Mouse (Mus musculus): ENCODE results near the gene Melk.

Melk gene

DNA sequence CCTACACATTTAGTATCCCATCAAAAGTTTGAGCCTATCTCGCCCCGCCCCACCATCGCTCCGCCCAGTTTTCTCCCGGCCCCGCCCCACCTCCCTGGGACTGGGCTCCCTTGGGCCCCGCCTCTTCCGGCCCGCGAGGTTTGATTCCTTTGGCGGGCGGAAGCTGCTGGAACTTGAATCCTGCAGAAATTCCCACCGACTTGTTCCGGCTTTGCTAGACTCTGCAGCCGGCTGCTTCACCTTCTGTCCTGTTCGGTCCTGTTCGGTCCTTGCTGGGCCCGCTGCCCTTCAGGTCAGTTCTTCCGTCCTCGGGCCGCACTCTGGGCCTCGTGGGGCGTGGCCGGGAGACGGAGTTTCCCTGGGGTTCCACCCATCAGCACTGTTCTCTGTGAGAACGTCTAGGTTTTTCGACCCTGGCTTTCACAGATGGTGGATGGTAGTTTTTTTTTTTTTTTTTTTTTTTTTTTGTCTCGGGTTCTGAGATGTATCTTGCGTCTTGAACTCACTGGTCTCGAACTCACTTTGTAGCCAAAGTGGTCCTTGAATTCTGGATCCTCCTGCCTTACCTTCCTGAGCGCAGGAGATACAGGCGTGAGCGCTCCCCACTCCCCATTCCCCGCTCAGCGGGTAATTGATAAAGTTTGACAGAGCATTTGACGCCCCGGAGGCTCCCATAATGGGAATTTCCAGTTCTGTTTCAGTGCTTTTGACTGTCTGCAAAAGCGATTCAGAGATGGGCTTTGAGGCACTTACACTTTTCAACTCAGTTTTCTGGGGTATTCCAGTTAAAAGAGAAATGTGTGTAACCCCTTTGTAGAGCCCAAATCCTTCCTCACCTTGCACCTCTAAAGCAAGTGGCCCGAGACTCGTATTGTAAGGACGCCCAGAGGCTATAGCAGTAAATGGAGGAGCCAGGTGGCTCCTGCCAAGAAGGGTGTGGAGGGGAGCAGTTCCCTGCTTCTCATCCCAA lies at the start of gene Melk:
TSS of gene Melk (plus strand) at position 96 of the 970 bp plus-strand sequence.
- peak; percentile 76 for DNase-seq

DNA sequence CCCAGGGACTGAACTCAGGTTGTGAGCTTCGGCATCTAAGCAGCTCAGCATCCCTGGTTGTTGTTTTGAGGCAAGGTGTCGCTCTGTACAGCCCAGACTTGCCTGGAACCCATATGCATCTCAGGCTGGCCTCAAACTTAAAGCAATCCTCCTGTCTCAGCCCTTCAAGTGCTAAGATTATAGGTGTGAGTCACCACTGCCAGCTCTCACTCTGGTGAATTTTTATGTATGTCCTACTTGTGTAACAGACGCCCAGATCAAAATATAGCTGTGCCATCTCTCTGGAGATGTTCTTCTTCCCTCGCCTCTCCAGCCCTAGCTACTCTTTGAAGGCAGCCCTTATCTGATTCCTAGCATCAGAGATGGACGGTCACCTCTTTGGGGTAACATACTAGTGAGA lies 49.2 kb upstream of the Melk start:
- DNase-seq, result no peak

DNA sequence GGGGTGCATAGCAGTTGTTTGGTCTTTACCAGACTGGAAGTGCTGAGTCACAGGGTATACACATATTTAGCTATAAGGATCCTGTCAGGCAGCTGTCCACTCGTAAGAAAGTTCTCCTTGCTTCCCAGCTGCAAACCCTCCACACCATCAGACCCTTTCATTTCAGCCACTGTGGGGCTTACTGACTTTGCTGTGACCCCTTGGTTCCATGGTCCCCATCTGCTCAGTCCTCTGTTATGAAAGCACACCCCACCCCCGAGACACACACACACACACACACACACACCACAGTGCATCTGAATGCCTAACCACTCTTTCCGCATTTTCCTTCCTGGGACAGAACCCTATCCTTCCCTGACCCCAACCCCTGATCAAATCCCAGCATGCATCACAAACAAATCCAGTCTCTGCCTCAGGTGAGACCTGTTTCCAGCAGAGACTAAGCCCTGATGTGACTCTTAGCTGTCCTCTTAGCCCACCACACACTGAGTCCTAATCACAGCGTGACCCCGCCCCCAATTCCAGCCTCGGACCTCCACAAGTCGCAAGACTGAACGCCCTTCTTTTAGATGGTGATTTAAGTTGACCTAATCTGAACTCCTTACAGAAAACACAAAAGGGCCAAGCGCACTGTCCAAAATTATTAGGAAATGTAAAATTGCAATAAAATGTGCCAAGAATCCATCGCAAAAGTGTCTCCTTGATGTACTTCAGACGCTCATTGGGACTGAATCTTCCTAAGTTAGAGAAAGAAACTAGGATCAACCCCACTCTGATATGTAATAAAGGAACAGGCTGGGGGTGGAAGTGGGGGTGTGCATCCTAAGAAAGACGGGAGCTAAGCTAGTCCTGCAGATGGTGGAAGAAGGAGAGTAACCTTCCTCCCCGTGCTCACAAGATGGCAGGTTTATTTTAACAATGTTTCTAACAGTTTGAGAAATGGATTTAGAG lies 48.4 kb upstream of the Melk start:
- no peak for DNase-seq

DNA sequence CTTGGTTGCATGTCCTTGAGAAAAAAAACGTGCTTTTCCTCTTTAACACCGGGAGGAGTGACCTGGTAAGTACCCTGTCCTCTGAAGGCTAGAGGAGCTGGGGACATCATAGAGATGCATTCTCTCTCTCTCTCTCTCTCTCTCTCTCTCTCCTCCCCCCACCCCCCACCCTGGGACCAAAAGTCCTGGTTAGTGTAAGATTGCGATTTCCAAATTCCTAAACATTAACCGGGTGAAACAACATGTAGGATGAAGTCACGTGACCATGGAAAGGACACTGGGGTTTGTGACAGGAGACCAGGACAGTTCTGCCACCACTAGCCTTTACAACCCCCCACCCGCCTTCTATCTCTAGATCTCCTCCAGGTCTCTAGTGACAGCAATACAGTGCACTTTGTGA lies 47.5 kb upstream of the Melk start:
- no peak for DNase-seq

DNA sequence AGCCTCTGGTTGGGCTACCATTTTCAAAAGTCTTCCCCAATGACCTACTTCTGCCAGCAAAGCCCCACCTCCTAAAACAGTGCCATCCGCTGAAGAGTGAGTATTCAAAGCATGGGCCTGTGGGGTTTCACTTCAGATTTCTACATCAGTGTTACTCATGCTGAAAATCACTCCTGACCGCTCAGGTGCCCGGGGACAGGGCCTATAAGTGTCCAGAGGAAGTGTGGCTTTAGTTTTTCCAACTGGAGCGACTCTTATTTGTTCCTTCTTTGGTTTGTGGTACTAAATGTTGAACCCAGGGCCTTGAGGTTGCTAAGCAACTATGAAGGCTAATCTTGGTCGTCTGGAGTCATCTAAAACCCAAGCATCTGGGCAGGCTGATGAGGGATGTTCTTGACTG lies 46.1 kb upstream of the Melk start:
- DNase-seq, result no peak

DNA sequence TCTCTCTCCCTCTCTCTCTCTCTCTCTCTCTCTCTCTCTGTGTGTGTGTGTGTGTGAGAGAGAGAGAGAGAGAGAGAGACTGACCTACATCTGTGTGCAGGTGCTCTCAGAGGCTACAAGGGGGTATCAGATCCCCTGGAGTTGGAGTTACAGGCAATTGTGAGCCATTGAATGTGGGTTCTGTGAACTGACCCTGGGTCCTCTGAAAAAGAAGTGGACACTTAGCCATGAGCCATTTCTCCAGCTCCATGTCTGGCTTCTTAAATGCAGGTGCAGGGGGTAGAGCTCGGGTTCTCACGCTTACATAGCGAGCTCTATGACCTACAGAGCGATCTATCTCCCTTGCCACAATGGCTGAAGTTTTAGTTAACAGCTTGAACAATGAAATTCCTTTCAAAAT lies 41.5 kb upstream of the Melk start:
- DNase-seq, result no peak

DNA sequence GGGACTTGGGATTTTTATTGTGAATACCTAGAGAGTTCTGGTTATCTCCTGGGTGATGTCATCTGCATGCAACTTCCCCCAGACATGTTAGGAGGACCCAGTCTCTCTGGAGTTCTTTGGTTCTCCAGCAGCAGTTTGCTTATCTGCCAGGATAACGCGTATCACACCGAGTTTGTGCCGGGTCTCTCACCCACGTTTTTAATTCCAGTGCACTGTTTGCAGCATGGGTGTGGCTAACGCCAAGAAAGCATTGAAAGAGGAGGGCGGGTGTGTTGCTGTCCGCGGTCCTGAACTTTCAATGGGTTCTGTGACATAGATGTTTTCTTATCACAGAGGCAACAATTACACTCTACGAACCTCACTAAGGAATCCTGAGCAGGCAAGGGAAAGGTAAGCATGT lies 40.4 kb upstream of the Melk start:
- peak; percentile 29 for DNase-seq

DNA sequence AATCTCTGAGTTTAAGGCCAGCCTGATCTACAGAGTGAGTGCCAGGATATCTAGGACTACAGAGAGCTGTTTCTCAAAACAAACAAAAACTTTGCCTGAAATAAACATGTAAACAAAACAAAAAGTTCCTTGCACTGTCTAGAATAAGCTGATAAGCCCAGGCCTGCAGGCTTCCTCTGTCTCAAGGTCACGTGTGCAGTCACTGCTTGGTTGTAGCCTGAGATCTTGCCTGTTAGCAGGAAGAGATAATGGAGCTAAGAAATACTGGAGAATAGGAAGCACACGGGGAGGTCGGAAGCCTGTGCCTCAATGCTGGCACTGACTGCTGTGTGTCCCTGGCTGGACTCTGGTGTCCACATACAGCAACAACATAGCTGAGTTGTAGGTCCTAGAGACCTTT lies 35.2 kb upstream of the Melk start:
- no peak for DNase-seq

DNA sequence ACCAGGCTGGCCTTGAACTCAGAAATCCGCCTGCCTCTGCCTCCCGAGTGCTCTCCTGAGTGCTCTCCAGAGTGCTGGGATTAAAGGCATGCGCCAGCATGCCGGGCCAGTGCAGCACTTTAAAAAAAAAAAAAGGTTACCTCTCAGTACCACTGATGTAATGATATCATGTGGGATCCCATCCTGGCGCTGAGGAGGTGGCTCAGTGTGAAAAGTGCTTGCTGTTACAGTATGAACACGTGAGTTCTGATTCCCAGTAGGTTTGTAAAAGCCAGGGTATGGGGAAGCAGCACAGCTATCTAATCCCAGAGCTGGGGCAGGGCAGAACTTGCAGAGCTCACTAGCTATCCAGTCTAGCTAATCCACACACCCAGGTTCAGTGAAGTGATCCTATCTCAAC lies 33.2 kb upstream of the Melk start:
- DNase-seq, result no peak

DNA sequence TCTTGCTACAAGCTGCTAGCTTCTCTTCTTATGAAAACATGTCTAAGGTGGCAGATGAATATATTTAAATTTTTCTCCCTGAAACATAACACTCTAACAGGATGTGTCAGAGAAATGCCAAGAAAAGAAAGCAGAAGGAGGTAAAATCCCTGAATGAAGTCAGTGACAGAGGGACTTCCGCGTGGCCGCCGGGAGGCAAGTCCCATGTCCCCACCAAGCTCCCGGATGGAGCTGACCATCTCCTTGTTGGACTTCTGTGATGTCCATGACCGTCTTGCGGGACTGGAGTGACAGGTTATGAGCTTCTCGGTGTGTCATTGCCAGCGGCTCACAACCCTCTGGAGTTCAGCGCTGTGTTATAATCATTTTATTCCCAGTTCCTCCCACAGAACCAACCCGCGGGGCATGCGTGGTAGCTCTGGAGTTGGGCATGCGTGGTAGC lies 31.3 kb upstream of the Melk start:
- no peak for DNase-seq

DNA sequence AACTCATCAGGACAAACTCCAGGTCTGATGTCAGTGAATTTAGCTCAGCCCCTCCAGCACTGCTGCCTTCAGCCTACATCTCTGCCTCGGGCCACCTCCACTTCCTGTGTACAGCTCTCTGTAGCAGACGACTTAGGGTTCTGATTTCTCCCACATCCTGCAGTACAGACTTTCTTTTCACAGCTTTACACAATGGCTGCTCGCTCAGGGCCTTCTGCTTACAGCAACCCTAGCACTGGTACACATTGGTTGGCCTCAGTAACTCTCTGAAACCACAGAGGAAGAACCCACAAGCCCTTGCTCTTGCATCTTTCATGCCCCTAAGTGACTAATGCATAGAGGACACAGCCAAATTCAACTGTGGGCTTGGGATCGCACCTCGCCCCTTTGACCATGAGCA lies 29.5 kb upstream of the Melk start:
- DNase-seq, result no peak

DNA sequence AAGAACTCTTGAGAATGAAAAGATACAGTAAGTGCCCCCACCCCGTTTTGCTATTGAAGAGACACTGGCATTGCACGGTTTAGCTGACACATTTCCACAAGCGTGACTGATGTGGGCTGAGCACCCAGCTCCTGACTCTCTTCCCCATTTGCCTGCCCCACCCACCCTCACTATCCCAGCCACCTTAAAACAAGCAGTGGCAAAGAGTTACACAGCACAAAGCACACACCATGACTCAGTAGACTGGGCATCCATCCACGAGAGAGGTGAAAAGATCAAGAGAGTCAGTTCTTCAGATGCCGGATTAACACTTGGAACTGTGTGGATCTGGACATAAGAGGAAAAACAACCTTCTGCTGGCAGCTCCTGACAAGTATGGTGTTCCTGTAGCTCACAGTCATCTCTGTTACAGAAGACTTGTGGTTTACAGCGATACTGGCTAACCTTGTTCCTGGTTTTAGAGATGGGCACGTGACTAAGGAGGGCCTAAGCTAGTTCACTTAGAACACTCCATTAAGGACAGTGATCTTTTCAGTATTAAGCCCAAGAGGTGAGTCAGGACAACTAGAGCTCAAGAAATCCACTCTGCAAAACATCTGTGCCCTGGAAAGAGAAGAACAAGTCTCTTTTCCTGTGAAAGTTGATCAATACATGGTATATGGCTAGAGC lies 18.9 kb upstream of the Melk start:
- DNase-seq, result no peak

DNA sequence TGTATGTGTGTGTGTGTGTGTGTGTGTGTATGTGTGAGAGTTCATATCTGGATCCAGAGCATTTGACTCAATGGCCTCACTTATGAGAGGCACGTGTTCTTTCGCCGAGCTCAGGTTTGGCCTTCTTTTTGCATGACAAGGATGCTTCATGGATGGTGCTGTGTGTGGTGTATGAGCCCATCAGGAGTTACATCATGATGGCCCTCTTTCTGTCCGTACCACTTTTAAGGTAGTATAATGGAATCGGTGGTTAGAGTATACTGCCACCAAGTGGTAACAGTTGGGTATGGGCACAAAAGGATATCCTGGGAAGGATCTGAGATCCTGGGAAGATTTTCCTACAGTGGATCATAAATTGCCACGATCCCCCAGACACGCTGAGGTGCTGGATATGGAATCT lies 8.1 kb upstream of the Melk start:
- peak; percentile 73 for DNase-seq

DNA sequence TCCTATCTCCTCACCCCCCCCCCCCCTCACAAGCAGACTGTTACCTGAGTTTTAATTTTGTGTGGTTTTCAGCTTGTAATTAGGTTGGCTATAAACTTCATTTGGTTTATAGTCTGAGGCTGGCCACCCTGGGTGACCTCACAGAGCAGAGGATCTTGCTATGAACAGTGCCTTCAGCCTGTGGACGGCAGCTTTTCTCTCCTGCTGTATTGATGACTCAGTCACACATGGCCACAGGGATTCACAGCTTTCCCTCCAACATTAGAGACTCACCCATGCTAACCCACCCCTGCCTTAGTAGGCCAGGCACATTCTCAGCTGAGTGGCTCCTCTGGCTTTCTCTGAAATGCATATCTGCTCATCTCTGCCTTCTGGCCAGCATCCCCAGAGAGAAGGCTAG lies 4.8 kb upstream of the Melk start:
- DNase-seq, result no peak

DNA sequence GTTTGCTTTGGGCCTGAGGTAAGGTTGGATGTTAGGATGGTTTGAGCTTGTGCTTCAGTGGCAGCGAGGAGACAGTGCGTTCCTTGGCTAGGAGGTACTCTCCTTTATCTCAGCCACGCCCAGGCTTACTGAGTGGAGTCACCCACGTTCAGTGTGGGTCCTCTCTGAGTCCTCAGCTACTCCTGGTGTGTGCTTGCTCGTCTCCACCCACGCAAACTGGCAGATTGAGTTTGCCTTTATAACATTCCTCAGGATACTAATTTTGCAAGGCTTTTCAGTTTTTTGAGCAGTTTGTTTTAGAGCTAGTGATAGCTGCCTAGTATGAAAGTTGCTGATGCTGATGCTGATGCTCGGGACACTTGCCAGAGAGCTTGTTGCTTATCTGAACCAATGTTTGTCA lies 5.9 kb downstream of the Melk start:
- DNase-seq, result no peak

DNA sequence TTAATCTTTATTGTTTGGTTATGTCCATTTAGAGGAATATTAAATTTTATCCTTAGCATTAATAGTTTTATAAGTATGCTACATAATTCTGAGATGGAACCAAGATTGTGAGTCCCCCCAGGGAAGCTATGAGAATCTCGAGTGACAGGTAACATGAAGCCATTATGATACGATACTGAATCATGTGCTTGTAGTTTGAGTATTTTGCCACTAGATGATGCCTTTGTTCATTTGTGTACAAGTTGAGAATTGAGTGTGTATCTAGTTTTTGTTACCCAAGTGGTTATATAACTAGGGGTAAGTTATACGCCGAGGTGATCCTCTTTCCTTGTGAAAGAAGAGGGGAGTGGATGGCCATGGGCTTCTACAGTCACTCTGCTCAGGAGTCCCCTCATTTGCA lies 9.8 kb downstream of the Melk start:
- DNase-seq, result no peak

DNA sequence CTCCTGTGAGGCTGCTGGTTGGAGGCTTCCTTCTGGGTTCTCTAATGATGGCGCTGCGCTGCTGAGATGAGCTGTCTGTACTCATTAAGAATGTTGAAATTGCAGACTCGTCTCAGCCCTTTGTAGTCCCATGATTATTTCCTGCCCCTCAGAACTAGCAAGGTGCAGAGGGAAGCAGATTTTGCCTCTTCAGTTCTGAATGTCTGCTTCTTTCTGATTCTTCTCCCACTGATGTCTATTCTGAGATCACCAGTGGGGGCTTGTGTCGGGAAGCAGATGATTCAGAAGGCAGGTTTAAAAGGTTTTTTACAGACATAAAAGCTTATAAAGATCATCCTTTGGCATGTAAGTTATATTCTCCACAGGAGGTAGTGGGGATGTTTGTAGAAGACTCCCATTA lies 10.2 kb downstream of the Melk start:
- DNase-seq, result no peak

DNA sequence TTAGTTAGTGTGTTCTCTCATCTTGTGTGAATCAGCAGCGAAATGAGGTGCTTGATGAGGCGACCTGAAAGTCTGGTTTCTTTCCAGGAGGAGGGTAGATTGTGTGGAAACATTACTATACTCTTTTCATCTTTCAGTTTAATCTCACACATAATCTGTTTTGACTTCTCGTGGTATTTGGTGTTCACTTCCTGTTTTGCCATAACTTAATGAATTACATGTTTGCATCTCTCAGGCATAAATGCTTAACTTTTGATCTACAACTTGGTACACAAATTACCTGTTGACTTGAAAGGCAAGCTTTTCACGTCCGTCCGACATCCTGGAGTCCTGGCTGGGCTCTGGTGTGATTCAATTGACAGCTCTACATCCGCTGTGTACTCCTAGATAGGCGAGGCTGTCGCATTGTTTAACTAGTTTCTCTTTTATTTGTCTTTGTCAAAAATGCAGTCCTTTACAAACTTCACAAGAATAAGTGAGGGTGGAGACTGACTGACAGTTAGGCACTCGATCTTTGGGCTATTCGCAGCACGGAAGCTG lies 15.7 kb downstream of the Melk start:
- no peak for DNase-seq

DNA sequence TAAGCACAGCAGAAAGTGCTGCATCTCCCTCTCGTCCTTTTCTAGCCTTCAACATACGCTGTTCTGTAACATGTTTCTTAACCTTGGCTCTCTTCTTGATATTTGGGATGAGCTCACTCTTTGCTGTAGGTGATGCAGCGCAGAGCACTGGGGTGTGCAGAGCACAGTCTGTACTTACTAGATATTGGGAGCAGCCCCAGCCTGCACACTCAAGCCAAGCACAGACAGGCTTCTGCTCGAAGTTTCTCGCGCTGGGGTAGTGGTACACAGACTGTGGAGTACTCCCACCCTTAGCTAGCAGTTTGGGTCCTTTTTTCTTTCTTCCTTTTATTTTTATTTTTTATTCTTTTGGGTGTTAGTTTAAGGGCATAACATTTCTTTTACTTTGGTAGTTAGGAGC lies 19.8 kb downstream of the Melk start:
- no peak for DNase-seq

DNA sequence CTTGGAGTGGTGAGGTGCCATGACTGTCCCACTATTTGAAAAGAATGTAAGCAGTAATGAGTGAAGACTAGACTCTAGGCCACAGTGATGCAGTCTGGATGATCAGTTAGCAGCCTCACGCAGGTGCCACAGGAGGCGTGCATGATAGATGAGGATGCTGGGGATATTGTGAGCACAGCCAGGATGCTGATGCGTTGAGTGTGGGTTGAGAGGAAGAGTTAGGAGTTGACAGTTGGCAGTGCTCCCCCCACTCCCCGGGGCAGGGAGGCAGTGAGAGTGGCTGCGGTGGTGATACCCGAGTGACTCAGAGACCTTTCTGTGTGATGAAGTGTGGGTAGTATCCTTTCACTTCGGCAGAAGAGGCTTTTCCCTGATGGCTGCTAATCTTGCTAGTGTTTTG lies 21.4 kb downstream of the Melk start:
- no peak for DNase-seq

DNA sequence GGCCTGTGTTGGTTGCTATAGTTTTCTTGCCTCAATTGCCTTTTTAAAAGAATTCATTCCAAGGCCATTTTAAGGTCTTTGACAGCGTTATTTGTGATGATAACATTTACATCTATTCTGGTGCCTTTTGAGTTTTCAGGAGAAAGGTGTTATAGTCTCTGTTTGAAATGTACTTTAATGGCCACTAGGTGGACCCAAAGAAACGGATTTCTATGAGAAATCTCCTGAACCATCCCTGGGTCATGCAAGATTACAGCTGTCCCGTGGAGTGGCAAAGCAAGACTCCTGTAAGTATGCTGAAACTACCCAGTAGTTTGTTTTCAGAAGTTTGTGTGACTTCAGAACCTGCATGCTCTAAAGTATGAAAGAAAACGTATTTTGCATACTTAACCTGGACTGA lies 24.8 kb downstream of the Melk start:
- peak; percentile 20 for DNase-seq

DNA sequence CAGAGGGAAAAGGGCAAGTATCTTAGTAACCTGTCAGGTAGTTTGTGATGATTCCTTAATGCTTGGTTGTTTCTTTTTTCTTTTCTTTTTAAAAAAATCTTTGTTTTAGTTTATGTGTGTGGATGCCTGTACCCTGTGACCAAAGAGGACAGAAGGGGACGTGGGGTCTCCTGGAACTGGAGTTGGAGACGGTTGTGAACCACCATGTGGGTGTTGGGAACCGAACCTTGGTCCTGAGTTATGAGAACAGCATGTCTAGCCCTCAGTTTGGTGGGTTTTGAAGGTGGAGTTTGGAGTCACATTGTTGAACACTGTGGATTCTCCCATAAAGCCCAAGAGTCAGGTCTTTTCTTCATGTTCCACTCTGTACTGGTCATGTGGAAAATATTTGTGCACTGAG lies 26.0 kb downstream of the Melk start:
- no peak for DNase-seq

DNA sequence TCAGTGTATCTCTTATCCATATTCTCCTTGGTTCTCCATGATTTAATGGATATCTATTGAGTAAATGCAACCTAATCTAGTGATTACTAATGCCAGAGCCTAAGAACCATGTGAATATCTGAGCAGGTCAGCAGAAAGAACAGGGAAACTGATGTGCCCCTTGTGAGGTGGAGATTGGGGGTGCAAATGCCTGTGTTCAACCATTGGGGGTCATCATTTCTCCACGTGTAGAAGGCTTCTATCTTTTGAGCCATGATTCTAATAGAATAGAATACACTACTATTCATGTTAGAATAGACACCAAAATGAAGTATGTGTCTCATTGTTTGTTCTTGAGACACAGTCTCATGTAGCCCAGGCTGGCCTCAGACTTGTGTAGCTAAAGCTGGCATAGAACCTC lies 27.3 kb downstream of the Melk start:
- no peak for DNase-seq
